Mouse (Mus musculus): ENCODE data around the gene Usp32.

Gene Usp32

DNA sequence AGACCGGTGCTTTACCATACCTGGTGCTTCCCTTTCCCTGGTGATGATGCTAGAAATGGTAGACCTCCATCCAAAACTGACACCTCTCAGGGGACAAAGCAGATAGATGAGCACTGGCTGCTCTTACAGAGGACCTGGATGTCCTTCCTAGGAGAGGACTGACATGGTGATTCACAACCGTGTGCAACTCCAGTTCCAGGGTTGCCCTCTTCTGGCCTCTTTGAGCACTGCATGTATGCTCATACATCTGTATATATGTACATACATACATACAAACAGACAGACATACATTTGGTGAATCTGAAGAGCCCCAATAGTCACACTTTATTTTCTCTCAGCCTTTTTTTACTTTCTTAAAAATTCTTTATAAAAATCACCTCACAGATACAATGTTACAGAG, 161.8 kb downstream of the Usp32 start:
- no peak for DNase-seq

DNA sequence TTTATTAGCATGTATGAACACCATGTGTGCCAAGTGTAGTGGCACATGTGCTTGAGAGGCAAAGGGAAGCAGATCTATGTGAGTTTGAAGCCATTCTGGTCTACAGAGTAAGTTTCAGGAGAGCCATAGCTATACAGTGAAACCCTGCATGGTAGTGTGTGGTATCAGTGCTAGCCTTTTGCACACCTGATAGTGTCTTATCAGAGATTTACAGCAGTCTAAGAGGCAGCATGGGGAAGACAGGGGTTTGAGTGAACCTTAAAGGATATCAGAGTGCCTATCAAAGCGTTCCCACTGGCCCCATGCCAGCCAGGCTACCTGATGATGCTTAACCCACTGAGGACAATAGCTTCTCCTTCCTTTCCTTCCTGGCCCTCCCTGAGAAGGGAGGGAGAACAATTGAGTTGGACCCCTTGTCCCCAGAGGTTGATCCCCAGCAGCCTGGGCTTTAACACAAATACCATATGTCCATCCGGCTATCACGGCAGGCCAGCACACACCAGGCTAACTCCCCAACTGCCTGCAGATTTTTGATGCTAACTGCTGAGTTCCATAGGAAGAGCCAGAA, 162.5 kb downstream of the Usp32 start:
- no peak for DNase-seq

DNA sequence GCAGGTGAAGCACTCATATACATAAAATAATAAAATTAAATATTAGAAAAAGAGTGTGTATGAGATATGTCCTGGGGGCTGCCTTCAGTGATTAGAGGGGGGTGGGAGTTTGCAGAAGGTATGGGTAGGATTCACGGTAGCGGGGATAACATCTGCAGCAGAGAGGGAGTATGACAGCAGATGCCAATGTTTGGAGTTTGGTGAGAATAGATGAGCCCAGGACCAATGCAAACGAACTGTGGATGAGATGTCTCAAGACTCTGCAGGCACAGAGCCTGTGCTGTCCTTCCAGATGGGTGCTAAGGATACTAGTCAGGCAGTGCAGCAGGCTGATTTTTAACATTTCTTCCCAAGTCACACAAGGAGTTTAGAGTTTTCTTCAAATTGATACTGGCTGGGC, 163.3 kb downstream of the Usp32 start:
- DNase-seq: no peak

DNA sequence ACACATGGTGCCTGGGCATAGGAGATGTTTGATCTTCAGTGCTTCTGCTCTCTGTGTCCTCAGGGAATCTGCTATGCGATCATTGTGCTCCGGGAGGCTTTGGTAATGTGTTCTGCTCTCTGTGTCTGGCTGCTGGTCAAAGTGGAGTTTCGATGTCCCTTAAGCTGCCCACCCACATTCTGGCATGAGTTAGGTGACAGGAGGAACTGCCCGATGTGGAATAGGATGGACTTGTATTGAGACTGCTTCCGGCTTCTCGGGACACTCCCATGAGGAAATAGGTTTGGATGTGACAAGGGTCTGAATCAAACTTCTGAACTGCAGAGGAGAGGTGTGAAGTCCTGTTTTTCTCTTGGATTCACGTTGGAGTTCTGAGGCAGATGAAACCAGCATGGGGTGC, 165.4 kb downstream of the Usp32 start:
- DNase-seq: no peak

DNA sequence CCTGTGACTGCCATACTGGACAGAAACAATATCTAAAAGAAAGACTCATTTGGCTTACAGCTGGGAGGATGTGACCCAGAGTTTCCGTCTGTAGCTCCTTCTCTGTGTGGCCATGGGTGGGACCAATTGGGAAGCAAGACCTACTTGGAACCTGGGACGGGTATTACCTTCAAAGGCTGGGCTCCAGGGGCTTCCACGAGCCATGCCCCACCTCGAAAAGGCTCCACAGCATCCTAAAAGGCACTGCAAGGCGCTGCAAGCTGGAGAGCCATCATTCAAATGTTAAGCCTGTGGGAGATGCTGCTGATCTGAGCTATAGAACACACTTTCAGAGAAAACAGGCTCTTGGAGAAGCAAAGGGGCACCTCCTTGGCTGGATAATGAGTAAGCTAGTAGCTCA, 166.3 kb downstream of the Usp32 start:
- DNase-seq: no peak

DNA sequence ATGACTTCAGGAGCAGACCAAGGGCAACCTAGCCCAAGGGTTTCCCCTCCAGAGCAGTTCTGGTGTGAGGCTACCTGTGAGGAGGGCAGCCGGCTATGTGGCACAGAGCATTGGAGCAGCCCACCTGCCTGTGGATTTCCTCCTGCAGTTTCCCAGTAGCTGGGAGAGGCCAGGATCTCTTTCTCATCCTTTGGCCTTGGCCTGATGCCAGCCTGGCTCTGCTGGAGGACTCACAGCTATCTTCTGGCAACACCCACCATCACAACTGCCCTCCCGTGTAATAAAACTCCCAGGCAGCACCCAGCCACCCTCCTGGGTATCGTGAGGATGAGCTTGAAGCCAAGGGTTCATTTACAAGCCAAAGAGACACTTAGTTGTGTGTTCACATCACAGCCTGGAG, 167.9 kb downstream of the Usp32 start:
- no peak for DNase-seq

DNA sequence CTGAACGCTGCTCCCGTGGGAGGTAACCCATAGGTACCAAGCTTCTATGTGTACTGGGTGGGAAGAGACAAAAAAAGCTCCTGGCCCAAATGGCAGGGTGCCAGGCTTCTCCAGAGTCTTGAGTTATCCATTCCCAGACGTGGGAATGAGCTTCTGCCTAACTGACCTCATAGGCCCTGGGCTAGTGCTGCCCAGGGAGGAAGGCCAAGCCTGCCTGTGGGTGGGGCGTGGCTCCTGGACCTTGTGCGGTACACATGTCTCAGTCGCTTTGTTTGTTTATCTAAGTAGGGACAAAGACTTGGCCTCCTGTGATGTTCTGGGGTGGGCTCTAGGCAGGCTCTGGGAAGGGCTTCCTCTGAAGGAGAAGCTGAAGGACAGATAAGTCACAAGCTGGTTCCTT, 171.2 kb downstream of the Usp32 start:
- no peak for DNase-seq

DNA sequence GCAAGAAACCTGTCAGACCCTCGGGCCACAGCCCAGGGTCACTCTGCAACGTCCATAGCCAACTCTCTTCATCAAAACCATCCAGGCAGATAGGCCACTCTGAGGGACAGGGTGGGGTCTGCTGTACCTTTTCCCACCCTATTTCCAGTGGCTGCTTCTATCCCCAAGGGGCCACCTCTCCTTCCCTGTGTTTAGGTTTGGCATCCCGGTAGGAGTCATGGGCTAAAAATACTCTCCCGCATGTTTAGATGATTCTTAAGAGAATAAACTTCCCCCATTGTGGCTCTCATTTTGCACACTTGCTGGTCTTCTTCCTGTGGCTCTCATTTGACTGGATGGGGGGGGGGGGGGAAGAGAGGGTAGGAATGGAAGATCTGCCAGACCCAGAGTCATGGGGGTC, 171.7 kb downstream of the Usp32 start:
- DNase-seq: no peak

DNA sequence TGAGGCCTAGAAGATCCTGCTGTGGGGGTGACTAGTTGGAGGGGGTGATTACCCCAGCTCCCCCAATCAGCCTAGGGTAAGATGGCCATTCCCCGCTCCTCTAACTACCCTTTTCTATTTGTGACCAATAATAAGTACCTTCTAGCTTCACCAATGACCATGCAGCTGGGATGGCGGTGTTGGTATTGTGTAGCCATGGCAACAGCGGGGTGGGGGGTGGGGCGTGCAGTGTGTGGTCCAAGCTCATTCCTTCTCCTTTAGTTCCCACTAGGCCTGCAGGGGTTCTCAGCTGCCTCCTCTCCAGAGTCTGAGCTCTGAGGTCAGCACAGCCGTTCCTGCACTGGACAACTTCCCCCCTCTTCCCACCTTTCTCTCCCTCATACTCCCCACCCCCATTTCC, 172.8 kb downstream of the Usp32 start:
- DNase-seq: no peak

DNA sequence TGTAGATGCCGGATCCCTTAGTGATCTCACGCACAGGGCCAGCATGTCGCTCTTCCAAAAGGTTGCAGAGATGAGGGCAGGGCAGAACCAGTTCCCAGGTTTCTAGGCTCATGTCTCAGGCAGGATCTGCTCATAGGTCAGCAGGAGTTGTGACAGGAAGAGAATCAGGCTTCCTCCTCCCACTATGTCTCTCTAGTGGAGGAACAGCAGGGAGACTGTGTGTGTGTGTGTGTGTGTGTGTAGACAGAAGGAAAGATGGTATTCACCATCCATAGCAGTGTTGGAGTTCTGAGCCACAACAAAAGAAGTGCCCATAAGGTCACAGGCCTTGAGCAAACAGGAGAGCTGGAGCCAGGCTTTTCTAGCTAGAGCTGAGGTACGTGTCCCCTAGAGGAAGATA, 173.3 kb downstream of the Usp32 start:
- no peak for DNase-seq

DNA sequence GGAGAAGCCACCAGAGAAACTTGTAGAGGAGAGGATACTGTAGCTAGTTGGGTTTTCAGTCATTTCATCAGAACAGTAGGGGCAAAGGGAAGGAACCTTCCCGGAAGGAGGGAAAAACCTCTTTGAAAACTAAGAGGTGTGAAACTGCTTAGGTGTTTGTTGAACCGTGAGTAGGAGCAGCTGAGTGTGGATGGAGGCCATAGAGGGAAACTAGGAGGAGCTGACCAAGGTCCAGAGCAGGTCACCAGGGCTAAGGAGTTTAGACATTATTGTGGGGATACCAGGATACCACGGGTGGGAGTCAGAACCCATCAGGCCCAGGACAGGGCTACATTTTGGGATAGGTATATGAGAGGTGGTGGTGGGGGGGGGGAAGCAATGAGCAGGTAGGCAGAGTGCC, 176.4 kb downstream of the Usp32 start:
- DNase-seq: no peak

DNA sequence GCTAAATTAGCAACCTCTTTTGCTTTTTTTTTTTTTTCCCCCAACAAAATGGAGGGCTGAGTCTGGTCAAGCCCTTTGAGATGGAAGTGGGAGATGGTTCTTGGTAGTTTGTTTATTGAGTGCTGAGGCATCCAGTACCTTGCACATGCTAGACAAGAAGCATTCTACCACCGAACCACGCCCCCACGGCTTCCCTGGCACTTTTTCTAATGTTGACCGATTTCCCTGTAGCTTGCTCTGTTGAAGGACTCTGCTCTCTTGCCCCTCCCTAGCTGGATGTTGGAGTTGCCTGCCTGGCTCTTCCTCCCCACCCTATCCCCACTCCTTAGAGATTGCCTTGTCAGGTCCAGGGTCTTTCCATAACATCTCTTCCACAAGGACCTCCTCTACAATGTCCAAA, 177.4 kb downstream of the Usp32 start:
- DNase-seq: no peak

DNA sequence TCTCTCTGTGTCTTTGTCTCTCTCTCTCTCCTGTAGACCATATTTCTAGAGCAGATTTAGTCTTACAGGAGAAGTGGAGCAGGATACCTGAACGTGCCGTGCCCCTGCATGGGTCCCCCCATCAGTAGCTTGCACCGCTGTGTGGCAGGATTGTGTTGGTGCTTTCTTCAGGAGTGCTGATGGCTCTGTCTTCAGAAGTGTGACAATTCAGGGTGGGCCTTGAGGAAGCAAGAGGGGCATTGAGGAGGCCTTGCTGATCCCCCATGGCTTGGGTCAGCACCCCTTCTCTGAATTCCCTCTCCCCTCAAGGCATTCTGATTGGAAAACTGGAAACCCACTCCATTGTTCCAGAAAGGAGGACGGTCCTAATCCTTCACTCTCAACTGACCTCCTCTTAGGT, 178.4 kb downstream of the Usp32 start:
- DNase-seq: no peak

DNA sequence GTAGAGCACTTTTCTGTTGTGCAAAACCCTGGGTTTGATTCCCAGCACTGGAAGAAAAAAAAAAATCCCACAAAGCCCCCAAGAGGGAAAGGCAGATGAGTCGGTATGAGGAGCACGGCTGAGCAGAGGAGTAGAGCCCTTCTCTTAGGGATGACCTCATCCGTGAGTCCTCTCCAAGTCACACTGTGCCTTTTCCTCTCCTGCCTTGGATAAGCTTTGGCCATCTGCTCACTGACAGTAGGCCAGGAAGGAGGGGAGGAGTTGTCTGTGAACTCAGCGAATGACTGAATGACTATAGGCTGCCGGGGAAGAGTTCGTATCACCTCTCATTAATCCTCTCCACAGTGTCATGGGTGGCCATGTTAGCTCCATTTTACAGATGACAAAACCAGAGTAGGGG, 179.2 kb downstream of the Usp32 start:
- no peak for DNase-seq

DNA sequence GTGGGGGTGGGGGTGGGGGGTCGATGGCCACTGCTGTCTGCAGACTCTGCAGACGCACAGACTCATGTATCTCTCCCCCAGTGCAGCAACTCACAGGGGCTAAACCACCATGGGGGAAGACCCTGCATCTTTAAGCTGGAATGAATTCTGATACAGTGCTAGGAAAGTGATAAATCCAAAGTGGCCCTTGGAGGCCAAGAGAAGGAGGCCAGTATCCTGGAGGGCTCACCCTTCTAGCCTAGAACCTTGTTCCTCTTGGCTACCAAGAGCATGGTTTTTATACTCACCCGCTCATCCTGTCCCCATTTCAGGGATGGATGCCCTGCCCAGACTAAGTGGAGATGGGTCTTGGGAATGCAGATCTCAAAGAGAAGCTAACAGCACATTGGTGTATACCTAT, 179.7 kb downstream of the Usp32 start:
- no peak for DNase-seq

DNA sequence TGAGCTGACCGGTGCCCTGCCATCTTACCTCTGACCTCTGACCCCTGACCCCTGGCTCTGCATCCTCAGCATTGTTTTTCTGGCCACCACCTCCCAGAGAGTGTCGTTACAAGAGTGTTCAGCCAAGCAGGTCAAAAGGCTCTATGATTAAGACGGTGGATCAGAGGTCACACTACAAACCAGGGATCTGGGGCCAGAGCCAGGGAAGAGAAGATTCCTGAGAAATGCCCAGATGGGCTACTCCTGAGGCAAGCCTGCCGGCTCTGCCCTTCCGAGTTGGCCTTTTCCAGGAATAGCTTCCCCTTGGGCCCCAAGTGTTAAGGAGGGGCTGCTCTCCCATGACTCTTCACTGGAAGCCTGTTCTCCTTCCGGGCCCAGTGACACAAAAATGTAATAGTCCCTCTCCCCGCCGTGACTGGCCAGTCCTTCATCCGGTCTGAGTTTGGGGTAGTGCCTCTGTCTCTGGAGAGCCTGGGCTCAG, 180.2 kb downstream of the Usp32 start:
- DNase-seq: no peak

DNA sequence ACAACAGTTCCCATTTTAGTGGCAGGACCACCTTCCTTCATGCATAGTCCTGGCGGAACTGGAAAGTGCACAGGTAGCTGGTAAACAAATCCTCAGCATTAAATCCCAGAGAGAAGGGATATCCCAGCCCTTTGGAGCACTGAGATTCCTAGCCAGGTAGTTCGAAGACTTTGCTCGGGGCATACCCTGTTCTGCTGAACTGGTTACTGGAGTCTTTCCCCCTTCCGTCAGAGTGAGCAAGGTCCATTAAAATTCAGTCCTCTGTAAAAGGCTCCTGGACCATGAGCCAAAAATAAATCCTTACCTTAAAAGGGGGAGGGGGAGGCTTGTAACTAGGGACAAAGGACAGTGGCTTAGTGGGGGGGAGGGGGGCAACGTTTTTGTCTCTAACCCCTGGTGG, 180.8 kb downstream of the Usp32 start:
- DNase-seq: no peak

DNA sequence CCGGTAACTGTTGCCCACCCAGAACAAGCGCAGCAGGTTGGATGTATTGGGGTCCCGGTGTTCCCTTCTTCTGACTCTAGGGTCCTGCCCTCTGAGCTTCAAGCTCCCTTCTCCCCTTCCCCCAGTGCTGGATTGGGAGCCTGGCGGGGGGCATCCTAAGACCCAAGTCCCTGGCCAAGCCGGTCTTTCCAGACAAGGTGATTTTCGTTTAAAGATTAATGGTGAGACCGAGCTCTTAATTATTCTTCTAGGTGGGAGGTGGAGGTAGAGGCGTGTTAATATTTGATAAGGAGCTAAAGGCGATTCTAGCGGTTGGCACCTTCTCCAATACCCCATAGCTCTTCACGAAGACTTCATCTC, 181.7 kb downstream of the Usp32 start:
- no peak for DNase-seq

DNA sequence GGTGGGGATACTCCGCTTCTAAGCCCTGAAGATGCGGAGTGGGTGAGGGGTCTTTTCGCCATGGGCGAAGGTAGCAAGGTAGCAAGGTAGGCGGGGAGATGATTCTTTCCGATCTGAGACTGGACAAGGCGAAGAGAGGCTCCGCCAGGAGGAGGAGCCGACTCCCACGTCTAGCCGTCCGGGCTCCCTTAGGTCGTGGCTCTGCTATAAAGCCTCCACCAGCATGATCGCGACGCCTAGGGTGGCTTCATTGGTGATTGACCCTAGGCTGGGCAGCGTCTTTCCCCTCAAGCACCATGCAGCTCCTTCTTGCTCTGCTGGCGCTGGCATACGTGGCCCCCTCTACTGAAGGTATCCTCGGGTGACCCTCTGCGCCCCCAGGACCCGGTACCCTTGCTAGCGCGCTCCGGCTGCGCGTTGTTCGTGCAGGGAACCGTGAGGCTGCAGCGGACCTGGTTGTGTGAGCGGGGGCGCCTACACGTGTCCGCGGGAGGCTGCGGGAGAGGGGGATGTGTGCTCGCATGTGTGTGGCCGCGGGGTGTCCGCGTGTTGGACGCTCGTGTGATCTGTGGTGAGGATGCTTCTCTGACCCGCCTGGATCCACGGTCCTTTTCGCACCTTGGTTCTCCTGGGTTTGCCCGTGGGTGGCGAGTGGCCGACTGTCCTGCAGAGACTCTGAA, 182.2 kb downstream of the Usp32 start, which contains the start of gene Car4:
Car4 (plus strand) TSS at position 196 of the 680 bp plus-strand sequence.
- DNase-seq: no peak

DNA sequence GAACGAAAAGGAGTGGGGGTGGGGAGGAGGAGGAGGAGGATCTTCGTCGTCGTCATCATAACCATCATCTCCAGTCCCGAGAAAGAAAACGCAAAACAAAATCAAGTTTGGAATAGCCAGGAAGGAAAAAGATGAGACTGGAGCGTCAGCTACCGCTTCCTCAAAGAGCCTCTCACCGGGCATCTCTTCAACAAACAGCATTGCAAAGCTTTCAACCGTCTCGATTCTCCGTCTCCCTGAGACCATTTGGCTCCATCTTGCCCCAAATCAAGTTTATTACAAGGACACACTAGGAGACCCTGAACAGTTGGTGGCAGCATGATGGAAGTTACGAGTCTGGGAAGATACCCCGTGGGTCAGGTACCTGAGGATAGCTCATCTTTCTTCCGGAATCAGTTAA, 182.8 kb downstream of the Usp32 start:
- no peak for DNase-seq

DNA sequence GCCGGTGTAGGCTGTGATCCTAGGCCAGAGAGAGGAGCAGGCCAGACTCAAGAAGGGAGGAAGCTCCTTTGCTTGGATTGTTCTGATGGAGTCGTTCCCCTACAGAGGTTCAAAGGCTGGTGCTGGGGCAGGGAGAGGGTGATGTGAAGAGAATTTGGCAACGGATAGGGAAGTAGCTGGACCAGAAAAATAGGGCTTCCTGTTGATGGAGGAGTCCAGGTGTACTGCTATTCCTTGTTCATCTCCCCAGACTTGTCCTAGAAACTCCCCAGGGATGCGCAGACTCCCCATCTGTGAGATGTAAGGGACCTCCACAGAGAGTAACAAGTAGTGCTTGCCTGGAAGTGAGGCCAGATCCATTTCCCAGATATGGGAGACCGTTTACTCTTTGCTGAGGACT, 183.6 kb downstream of the Usp32 start:
- DNase-seq: no peak

DNA sequence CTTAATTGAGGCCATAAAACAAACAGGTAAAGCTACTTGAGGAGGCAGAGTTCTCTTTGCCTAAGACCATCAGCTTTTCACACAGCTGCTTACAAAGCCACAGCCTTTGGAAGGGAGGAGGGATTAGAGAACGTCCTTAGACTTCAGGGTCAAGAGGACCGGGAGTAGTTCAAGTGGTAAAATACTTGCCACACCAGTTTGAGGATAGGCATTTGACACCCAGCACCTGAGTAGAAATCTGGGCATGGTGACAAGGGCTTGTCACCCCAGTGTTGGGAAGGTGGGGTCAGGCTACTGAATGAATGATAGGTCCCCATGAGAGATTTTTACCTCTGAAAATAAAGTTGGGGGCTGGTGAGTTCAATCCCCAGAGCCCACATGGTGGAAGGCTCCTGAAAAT, 187.3 kb downstream of the Usp32 start:
- no peak for DNase-seq

DNA sequence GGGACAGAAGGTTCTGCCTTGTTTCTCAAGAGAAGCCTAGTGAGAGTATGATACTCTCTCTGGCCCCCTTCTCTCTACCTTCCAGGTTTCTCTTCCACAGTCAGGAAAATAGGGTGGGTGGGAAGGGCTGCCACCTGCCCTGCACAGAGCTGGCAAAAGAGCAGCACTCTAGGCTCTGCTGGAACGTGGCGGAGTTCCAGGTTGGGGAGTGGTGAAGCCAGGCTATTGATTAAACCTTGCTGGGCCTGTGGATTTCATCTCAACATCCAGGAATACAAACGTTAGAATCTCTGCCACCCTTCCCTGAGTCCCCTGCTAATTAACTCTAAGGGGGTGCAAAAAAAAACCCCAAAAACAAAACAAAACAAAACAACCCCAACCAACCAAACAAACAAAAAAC, 191.4 kb downstream of the Usp32 start:
- DNase-seq: no peak

DNA sequence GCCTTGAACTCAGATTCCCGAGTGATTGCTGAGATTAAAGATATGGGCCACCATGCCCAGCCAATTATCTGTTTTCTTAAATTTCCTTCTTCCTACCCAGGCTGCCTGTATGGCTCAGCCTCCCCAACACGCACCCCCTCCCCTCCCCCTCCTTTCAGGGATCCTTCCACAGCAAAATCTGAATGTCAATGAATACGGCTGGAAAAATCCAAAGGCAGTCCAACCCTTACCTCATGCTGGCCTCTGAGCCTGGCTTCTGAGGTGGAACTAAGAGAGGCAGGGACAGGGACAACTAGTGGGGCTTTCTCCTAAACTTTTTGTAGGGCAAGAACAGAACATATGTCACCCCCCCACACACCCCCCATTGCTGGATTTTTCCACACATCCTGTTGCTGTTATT, 191.8 kb downstream of the Usp32 start:
- no peak for DNase-seq

DNA sequence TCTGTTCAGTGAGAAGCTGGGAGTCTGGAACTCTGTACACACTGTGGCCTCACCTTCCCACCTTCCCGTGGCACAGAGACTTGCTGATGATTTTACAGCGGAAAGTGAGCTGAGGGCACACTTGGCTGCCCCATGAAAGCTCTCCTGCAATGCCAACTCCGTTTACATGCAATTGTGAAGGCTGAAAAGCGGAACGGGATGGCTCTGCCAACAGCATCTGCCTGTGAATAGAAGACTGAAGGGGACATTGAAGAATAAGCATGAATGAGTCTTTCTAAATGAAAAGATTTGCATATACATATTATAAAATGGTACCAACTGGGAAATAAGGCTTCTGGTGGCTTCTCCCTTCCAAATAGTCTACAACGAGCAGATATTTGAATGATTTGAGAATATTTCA, 192.8 kb downstream of the Usp32 start:
- DNase-seq: no peak
